Mouse (Mus musculus) adrenal gland, postnatal 10 days (tissue): ENCODE measurements at regions not wholly inside any gene's neighbourhood (a gene's known extent, or its start where the extent isn't known, plus 50 kb on each side); places are given as distances from the start of the nearest gene placed in this dataset.
A peak's percentile ranks its signal among the peaks of the same experiment; 100 is the strongest.

Experiments
- DNase-seq: peaks from one replicate; pipeline ENCODE4 v3.0.0; 2021; ENCODE audit warnings: mixed read lengths

- no peak for DNase-seq
These were observed 221.5 kb downstream of the Epha7 start for GRCm38 (mm10) chr4:29034406-29034805.

- no peak for DNase-seq
These were observed 227.1 kb downstream of the Epha7 start for GRCm38 (mm10) chr4:29039993-29040392.

GRCm38 (mm10) chr4:29068678-29069621 lies 256.0 kb downstream of the Epha7 start:
- no peak for DNase-seq

- DNase-seq: no peak
These were observed 261.3 kb downstream of the Epha7 start for GRCm38 (mm10) chr4:29074204-29074603.

GRCm38 (mm10) chr4:29074851-29075250 lies 261.9 kb downstream of the Epha7 start:
- no peak for DNase-seq

- no peak for DNase-seq
These were observed 263.8 kb downstream of the Epha7 start for GRCm38 (mm10) chr4:29076683-29077082.

GRCm38 (mm10) chr4:29078391-29078790 lies 265.5 kb downstream of the Epha7 start:
- no peak for DNase-seq

- DNase-seq: no peak
These were observed 270.8 kb downstream of the Epha7 start for GRCm38 (mm10) chr4:29083545-29084290.

GRCm38 (mm10) chr4:29090949-29091348 lies 278.0 kb downstream of the Epha7 start:
- peak; percentile 3 for DNase-seq

- no peak for DNase-seq
These were observed 278.7 kb downstream of the Epha7 start for GRCm38 (mm10) chr4:29091495-29092211.

- DNase-seq: no peak
These were observed 289.4 kb downstream of the Epha7 start for GRCm38 (mm10) chr4:29102373-29102772.

- DNase-seq: no peak
These were observed 290.5 kb downstream of the Epha7 start for GRCm38 (mm10) chr4:29103414-29103813.

GRCm38 (mm10) chr4:29112552-29112951 lies 299.6 kb downstream of the Epha7 start:
- no peak for DNase-seq

- DNase-seq: no peak
These were observed 304.1 kb downstream of the Epha7 start for GRCm38 (mm10) chr4:29117025-29117424.

- DNase-seq: peak; percentile 34
These were observed 305.0 kb downstream of the Epha7 start for GRCm38 (mm10) chr4:29117926-29118325.

GRCm38 (mm10) chr4:29118679-29119479 lies 305.9 kb downstream of the Epha7 start:
- DNase-seq: no peak

- DNase-seq: no peak
These were observed 306.7 kb downstream of the Epha7 start for GRCm38 (mm10) chr4:29119480-29120153.

- no peak for DNase-seq
These were observed 310.9 kb downstream of the Epha7 start for GRCm38 (mm10) chr4:29123697-29124377.

- DNase-seq: no peak
These were observed 317.6 kb downstream of the Epha7 start for GRCm38 (mm10) chr4:29130485-29130884.
